8 mouse cellular contexts compared by ENCODE assay signal in the genomic region with DNA sequence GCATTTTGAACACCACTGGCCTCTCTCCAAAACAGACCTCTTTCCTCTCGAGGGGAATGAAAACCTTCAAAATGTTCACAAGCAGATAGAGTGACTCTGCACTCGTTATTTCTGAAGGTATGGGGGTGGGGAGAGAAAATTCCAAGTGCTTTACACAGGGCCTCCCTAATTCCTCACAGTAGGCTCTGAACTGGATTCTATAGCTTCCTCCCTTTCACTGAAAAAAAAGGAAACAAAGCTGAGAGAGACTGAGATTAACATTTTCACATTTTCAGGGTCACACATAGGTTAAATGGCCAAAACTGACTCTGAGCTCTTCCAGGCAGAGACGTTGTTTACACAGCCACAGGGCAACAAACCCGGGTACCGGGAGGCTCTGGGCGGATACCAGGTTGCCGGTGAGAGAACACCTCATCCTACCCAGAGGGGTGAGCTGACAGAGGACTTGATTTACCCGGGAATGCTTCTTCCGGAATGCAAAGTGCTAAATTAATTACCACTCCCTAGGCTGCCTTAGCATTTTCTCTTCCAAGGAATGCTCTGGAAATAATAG.
A peak's percentile ranks its signal among the peaks of the same experiment; 100 is the strongest.
DNase-seq lines count a peak whose midpoint lies in the region; ATAC-seq and TF ChIP-seq lines count a peak whose summit lies in the region.

No protein-coding gene starts in this region.

- no peak for TF ChIP-seq CTCF in E14TG2a.4 (conservative IDR thresholded peaks at IDR 0.05; ENCODE audit: low read length)

- H3K4me1 ChIP-seq in E14TG2a.4 (replicated peaks; ENCODE audit: low read depth, low read length), result peaks cover 90% of the 10 kb centered on the region
- peaks cover 35% of the 10 kb centered on the region for H3K4me1 ChIP-seq in heart, embryonic 11.5 days (ENCODE audit: control insufficient read depth, insufficient read depth, low read length)
- H3K4me1 ChIP-seq in liver, embryonic 12.5 days, result peaks cover 29% of the 10 kb centered on the region

- H3K4me3 ChIP-seq in E14TG2a.4 (replicated peaks; ENCODE audit: low read length), result peak overlapping the region; percentile 84
- no peak overlapping the region for H3K4me3 ChIP-seq in heart, embryonic 11.5 days (ENCODE audit: low read depth, low read length)
- no peak overlapping the region for H3K4me3 ChIP-seq in liver, embryonic 12.5 days

- H3K9ac ChIP-seq in heart, embryonic 11.5 days (ENCODE audit: low read depth, low read length), result 0 out of 2 replicates have a peak overlapping the region, but pooled peaks have one; percentile 40
- H3K9ac ChIP-seq in liver, embryonic 12.5 days, result no peak overlapping the region

- H3K27me3 ChIP-seq in E14TG2a.4 (ENCODE audit: insufficient read depth, low read length), result no peaks in the 10 kb centered on the region
- no peaks in the 10 kb centered on the region for H3K27me3 ChIP-seq in heart, embryonic 11.5 days (ENCODE audit: control insufficient read depth, insufficient read depth, low read length)
- peaks cover 39% of the 10 kb centered on the region for H3K27me3 ChIP-seq in liver, embryonic 12.5 days (replicated peaks)

- WGBS in heart, embryonic 11.5 days (ENCODE audit: insufficient replicate concordance), result 5% methylated on average over 9 of the region's 9 CpGs
- 28% methylated on average over 9 of the region's 9 CpGs for WGBS in liver, embryonic 12.5 days (ENCODE audit: insufficient replicate concordance)

- H3K27ac ChIP-seq in heart, embryonic 11.5 days (ENCODE audit: low read depth, low read length), result peak overlapping the region; percentile 98
- H3K27ac ChIP-seq in liver, embryonic 12.5 days, result peak overlapping the region; percentile 51; the same call in 1 of the 2 replicates

- peak overlapping the region; percentile 84 for H3K4me2 ChIP-seq in heart, embryonic 11.5 days
- no peak overlapping the region for H3K4me2 ChIP-seq in liver, embryonic 12.5 days

- ATAC-seq in heart, embryonic 11.5 days (replicated peaks; ENCODE audit: insufficient number of reproducible peaks, low FRiP score, low TSS enrichment), result no peak
- ATAC-seq in liver, embryonic 12.5 days, result no peak

- no peaks in the 10 kb centered on the region for H3K9me3 ChIP-seq in E14TG2a.4 (ENCODE audit: low read length)
- no peaks in the 10 kb centered on the region for H3K9me3 ChIP-seq in heart, embryonic 11.5 days (replicated peaks; ENCODE audit: control insufficient read depth, low read length)
- H3K9me3 ChIP-seq in liver, embryonic 12.5 days (replicated peaks), result no peaks in the 10 kb centered on the region

- H3K36me3 ChIP-seq in E14TG2a.4 (ENCODE audit: insufficient read depth, low read length), result no peaks in the 10 kb centered on the region
- no peaks in the 10 kb centered on the region for H3K36me3 ChIP-seq in heart, embryonic 11.5 days (ENCODE audit: control insufficient read depth, insufficient read depth, low read length)
- no peaks in the 10 kb centered on the region for H3K36me3 ChIP-seq in liver, embryonic 12.5 days

- DNase-seq in R1 (ENCODE audit: low read depth, low spot score), result peak; percentile 95
- no peak for DNase-seq in urinary bladder, adult 2 months (ENCODE audit: low spot score)
- DNase-seq in urinary bladder, postnatal 36 days (ENCODE audit: low spot score in 2 of 2), result no peak
- DNase-seq in adrenal gland, adult 18-20 months (ENCODE audit: low spot score in 2 of 2), result no peak
- DNase-seq in thymus, adult 18-20 months, result no peak
